Mouse (Mus musculus) liver, embryonic 15.5 days (tissue): Measurements from ENCODE around the gene Npas3. TPM values are rescaled to one million over a fixed set of nuclear protein-coding genes. Genes with fewer than 3 reads are reported as not detected.

Source experiments
- ATAC-seq: fragments of 200-750 bp; cut with Nextera tagmentation; 2 replicates; pipeline ENCODE4 v1.8.0; 2017; ENCODE audit warnings: moderate number of reproducible peaks, mild to moderate bottlenecking, moderate library complexity; ENCODE audit not compliant: insufficient read depth
- H3K27ac ChIP-seq: fragments of 300-500 bp; sonication (generic); replicated peaks from 2 replicates; pipeline ENCODE4 v1.5.1; 2015; ENCODE audit warnings: mild to moderate bottlenecking, inconsistent platforms
- H3K27me3 ChIP-seq: fragments of 300-500 bp; sonication (generic); 2 replicates; pipeline ENCODE4 v1.6.1; 2015; ENCODE audit warnings: mild to moderate bottlenecking, inconsistent platforms
- H3K36me3 ChIP-seq: fragments of 300-500 bp; sonication (generic); replicated peaks from 2 replicates; pipeline ENCODE4 v1.6.1; 2015; ENCODE audit warnings: moderate library complexity, mild to moderate bottlenecking, inconsistent platforms
- H3K4me1 ChIP-seq: fragments of 300-500 bp; sonication (generic); replicated peaks from 2 replicates; pipeline ENCODE4 v1.6.1; 2015; ENCODE audit warnings: inconsistent platforms
- H3K4me2 ChIP-seq: fragments of 300-500 bp; sonication (generic); 2 replicates; pipeline ENCODE4 v1.6.1; 2015; ENCODE audit warnings: moderate library complexity, mild to moderate bottlenecking, inconsistent platforms
- H3K4me3 ChIP-seq: fragments of 300-500 bp; sonication (generic); replicated peaks from 2 replicates; pipeline ENCODE4 v1.5.1; 2015; ENCODE audit warnings: mild to moderate bottlenecking, inconsistent platforms
- H3K9ac ChIP-seq: fragments of 300-500 bp; sonication (generic); 2 replicates; pipeline ENCODE4 v1.6.1; 2015; ENCODE audit warnings: moderate library complexity, mild to moderate bottlenecking, inconsistent platforms
- H3K9me3 ChIP-seq: fragments of 300-500 bp; sonication (generic); replicated peaks from 2 replicates; pipeline ENCODE4 v1.6.1; 2016; ENCODE audit warnings: inconsistent platforms
- WGBS: fragments of 180-500 bp; shearing (Covaris S2); methylation state at CpG from one replicate; pipeline ENCODE4 v1.1.7; 2015; ENCODE audit warnings: mixed read lengths; ENCODE audit not compliant: insufficient replicate concordance; 5-methylcytosine and 5-hydroxymethylcytosine counted together
- polyA plus RNA-seq: library from polyadenylated mRNA; unstranded; fragments of >200 nt; fragmentation: Nextera tagmentation; extraction: Ambion mirVana; gene quantifications from 2 replicates; pipeline ENCODE4 v1.2.1, GENCODE M21; 2015

Npas3 gene
- polyA plus RNA-seq, 1 experiment from 2014 or later, result 0.33 TPM

GRCm38 (mm10) chr12:53698483-53699227 is 450.2 kb downstream of the Npas3 start:
- no peak for ATAC-seq
- 55% methylated on average over 9 of the region's 9 CpGs for WGBS
- no peak overlapping the region for H3K9ac ChIP-seq
- H3K4me3 ChIP-seq, result no peak overlapping the region
- H3K27ac ChIP-seq, result no peak overlapping the region
- no peaks in the 10 kb centered on the region for H3K27me3 ChIP-seq
- no peaks in the 10 kb centered on the region for H3K9me3 ChIP-seq
- H3K4me2 ChIP-seq, result no peak overlapping the region
- H3K4me1 ChIP-seq, result no peaks in the 10 kb centered on the region
- no peaks in the 10 kb centered on the region for H3K36me3 ChIP-seq

- no peak for ATAC-seq
- Histone ChIP-seq H3K4me1 (no peaks in the 10 kb centered on the region), H3K36me3 (no peaks in the 10 kb centered on the region), H3K4me3 (no peak overlapping the region), H3K9ac (no peak overlapping the region), H3K9me3 (no peaks in the 10 kb centered on the region), H3K27ac (no peak overlapping the region), H3K4me2 (no peak overlapping the region), H3K27me3 (no peaks in the 10 kb centered on the region)
- 49% methylated on average over 6 of the region's 6 CpGs for WGBS
These were observed 471.4 kb downstream of the Npas3 start for GRCm38 (mm10) chr12:53719896-53720295.

DNA sequence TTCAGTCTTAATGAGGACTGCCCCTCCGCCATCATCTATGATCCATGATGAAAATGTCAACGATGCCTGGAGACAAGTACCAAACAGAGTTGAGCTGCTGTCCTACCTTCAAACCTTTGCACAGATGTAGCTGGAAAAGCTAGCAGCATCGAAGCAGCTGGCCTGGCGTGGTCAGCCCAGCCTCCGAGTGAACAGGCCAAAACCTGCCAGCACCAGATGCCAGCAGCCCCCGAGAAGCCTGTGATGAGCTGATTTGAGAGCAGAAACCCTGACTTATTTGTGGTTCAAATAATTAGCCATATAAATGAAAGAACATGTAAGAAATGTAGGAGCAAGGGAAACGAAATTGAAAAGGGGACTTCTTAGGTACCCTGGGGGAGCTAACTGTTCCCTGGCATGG is 473.7 kb downstream of the Npas3 start:
- no peaks in the 10 kb centered on the region for H3K4me1 ChIP-seq
- 66% methylated on average over 7 of the region's 7 CpGs for WGBS
- ATAC-seq, result no peak

DNA sequence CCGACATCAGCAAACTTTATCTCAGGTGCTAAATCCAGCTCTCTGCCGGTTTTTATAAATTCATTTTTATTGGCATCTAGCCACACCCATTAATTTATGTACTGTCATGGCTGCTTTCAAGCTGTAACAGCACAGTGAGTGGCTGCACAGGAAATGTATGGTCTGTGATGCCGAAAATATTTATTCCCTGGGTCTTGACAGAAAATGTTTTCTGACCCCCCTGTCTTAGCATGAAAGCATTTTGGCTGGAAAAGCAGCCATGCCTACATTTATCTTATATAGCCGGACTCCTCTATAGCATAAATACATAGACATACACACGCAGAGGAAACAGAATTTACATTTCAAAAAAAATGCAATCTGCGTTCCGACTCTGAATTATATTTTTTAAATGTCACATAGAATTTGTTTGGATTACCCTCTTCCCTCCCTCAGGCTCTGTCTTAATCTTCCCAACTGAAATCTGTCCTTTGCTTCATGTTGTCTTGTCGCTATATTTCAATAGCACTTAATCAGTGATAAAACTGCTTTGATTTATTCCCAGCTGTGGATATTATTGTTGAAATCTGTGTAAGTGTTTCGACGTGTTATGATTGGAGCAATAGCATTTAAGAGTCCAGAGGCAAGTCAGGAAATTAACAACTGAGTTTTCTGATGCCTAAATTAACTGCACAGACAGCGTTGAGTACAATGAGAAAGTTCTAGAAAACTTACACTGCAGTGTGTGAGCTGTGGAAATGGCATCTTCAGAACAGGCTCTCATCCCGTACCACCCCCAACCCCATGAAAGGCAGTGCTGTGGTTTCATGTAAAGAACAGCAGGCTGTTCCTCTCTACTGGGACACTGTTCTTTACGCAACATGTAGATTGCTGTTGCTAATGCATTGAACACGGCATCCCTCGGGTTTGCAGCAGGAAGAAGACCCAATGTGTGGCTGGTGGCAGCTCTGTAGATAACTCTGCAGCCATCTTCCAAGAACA is 474.5 kb downstream of the Npas3 start:
- H3K27ac ChIP-seq, result no peak overlapping the region
- no peak overlapping the region for H3K9ac ChIP-seq
- 70% methylated on average over 15 of the region's 15 CpGs for WGBS
- no peak overlapping the region for H3K4me3 ChIP-seq
- no peaks in the 10 kb centered on the region for H3K9me3 ChIP-seq
- ATAC-seq, result no peak
- H3K4me1 ChIP-seq, result no peaks in the 10 kb centered on the region
- H3K4me2 ChIP-seq, result no peak overlapping the region
- no peaks in the 10 kb centered on the region for H3K27me3 ChIP-seq
- no peaks in the 10 kb centered on the region for H3K36me3 ChIP-seq

More for the DNA sequence above, 473.7 kb downstream of the Npas3 start:
- Histone ChIP-seq H3K4me3 (no peak overlapping the region), H3K9ac (no peak overlapping the region), H3K36me3 (no peaks in the 10 kb centered on the region), H3K27me3 (no peaks in the 10 kb centered on the region), H3K9me3 (no peaks in the 10 kb centered on the region), H3K27ac (no peak overlapping the region), H3K4me2 (no peak overlapping the region)

DNA sequence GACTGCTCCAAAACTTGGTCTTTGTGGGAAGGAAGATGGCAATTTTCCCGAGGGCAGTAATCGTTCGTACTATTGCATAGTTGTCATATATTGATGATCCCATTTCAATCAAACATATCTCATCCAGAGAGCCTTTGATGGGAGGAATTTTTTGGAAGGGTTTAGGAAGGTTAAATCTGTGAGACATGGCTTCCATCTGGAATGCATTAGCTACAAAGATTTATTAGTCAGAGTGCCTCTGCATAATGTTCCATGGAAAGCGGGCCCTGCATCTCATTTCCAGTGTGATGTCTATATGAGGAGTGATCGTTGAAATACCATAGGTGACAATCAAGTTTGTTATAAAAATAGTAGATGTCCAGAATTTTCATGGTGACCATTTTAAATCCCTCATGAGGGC is 480.8 kb downstream of the Npas3 start:
- H3K9me3 ChIP-seq, result no peaks in the 10 kb centered on the region
- no peaks in the 10 kb centered on the region for H3K36me3 ChIP-seq
- H3K4me1 ChIP-seq, result no peaks in the 10 kb centered on the region
- 65% methylated on average over 5 of the region's 5 CpGs for WGBS
- H3K4me3 ChIP-seq, result no peak overlapping the region
- no peak overlapping the region for H3K4me2 ChIP-seq
- no peaks in the 10 kb centered on the region for H3K27me3 ChIP-seq
- H3K27ac ChIP-seq, result no peak overlapping the region
- no peak overlapping the region for H3K9ac ChIP-seq
- ATAC-seq, result no peak

DNA sequence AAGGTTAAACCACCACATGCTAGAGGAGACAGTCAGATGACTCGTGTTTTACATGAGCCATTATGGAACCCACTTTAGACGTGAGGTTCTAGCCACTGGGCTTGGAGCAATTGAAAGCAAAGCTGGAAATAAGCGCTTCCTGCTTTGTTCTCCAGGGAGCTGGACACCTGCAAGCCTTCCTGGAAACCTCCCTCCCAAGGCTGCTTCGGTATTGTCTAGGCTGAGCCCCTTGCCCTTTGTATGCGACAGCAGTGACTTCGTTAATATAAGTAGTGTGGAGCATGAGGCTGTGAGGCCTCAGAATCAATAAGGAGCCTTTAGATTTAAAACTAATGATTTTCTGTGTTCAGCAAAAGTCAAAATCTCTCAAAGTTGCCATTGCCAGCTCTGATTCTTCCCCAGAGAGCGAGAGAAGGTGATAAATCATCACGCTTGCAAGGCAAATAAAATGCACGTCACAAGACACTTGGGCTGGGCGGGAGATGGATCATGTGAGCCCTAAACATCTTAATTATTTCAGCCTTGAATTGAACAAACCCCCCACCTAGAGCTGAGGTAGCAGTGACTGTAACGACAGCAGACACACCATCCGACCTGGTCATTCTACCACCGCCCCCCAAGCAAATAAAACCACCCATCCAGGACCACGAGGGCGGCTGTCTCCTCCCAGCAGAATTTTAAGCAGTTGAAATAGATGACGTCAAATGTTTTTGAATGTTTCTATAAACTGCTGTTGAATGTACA is 490.2 kb downstream of the Npas3 start:
- Histone ChIP-seq H3K27ac (no peak overlapping the region), H3K27me3 (no peaks in the 10 kb centered on the region), H3K36me3 (no peaks in the 10 kb centered on the region), H3K4me2 (no peak overlapping the region), H3K9me3 (no peaks in the 10 kb centered on the region), H3K4me3 (no peak overlapping the region), H3K4me1 (no peaks in the 10 kb centered on the region), H3K9ac (no peak overlapping the region)
- 65% methylated on average over 16 of the region's 16 CpGs for WGBS
- ATAC-seq, result no peak

- no peaks in the 10 kb centered on the region for H3K36me3 ChIP-seq
- H3K27ac ChIP-seq, result no peak overlapping the region
- H3K27me3 ChIP-seq, result 0 out of 2 replicates have a peak, but pooled peaks cover 2% of the 10 kb centered on the region
- ATAC-seq, result no peak
- 0 out of 2 replicates have a peak, but pooled peaks cover 3% of the 10 kb centered on the region for H3K4me1 ChIP-seq
- H3K9ac ChIP-seq, result no peak overlapping the region
- no peaks in the 10 kb centered on the region for H3K9me3 ChIP-seq
- no peak overlapping the region for H3K4me3 ChIP-seq
- no peak overlapping the region for H3K4me2 ChIP-seq
- 41% methylated on average over 5 of the region's 5 CpGs for WGBS
These were observed 498.2 kb downstream of the Npas3 start for GRCm38 (mm10) chr12:53746653-53747052.

- ATAC-seq, result no peak
- Histone ChIP-seq H3K4me2 (no peak overlapping the region), H3K27me3 (0 out of 2 replicates have a peak, but pooled peaks cover 2% of the 10 kb centered on the region), H3K9me3 (no peaks in the 10 kb centered on the region), H3K36me3 (no peaks in the 10 kb centered on the region), H3K27ac (no peak overlapping the region), H3K9ac (no peak overlapping the region), H3K4me1 (0 out of 2 replicates have a peak, but pooled peaks cover 3% of the 10 kb centered on the region), H3K4me3 (no peak overlapping the region)
- 76% methylated on average over 4 of the region's 4 CpGs for WGBS
These were observed 500.9 kb downstream of the Npas3 start for GRCm38 (mm10) chr12:53749375-53749774.

GRCm38 (mm10) chr12:53752281-53753072 is 504.0 kb downstream of the Npas3 start:
- Histone ChIP-seq H3K4me3 (no peak overlapping the region), H3K4me1 (no peaks in the 10 kb centered on the region), H3K27ac (no peak overlapping the region), H3K4me2 (no peak overlapping the region), H3K27me3 (peaks cover 5% of the 10 kb centered on the region; the same call in 1 of the 2 replicates), H3K36me3 (no peaks in the 10 kb centered on the region), H3K9ac (no peak overlapping the region), H3K9me3 (no peaks in the 10 kb centered on the region)
- WGBS, result 65% methylated on average over 13 of the region's 13 CpGs
- ATAC-seq, result no peak

DNA sequence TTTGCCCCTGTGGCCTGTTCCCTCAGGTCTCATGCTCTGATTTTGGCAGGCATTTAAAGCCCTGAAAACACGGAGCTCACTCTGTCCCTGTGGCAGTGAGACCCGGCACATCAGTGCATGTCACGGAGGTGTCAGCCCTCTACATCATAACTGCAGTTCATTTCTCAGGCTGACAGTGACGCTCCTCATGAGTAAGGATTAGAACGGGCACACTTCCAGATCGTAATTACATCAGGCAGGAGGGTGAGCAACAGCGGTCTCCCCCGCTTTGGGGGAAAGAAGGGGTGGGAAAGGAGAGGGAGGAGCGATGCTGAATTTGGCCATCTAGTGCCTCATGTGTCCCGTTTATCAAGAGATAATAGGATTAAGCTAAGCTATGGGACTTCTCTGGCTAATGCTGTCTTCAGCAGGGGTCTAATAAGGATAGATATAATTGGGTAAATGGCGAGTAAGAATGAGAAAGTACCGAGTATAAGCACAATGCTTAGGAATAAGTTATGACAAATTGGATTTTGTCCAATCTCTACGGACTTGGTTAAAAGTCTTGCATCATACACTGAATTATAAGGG is 505.0 kb downstream of the Npas3 start:
- H3K4me2 ChIP-seq, result no peak overlapping the region
- no peak for ATAC-seq
- no peaks in the 10 kb centered on the region for H3K4me1 ChIP-seq
- no peak overlapping the region for H3K27ac ChIP-seq
- H3K9me3 ChIP-seq, result no peaks in the 10 kb centered on the region
- no peak overlapping the region for H3K9ac ChIP-seq
- no peak overlapping the region for H3K4me3 ChIP-seq
- no peaks in the 10 kb centered on the region for H3K36me3 ChIP-seq
- peaks cover 5% of the 10 kb centered on the region; the same call in 1 of the 2 replicates for H3K27me3 ChIP-seq
- WGBS, result 62% methylated on average over 13 of the region's 13 CpGs
